Mouse (Mus musculus) cortical plate, adult 2 months (tissue): ENCODE results near the gene Arhgap24.

Experiments used
- CTCF ChIP-seq: fragments of 200-500 bp; IDR thresholded peaks from 2 replicates; pipeline ENCODE4 v1.5.1; 2011; ENCODE audit warnings: mild to moderate bottlenecking, control low read depth, low read length; ENCODE audit not compliant: insufficient read depth; ENCODE audit errors: extremely low read depth
- POLR2A ChIP-seq: fragments of 200-500 bp; IDR thresholded peaks from 2 replicates; pipeline ENCODE4 v1.6.1; 2011; ENCODE audit warnings: mild to moderate bottlenecking, low read length, control low read depth; ENCODE audit not compliant: insufficient read depth; ENCODE audit errors: extremely low read depth

GRCm38 (mm10) chr5:102728531-102728930, 247.3 kb downstream of the Arhgap24 start:
- TF ChIP-seq CTCF (no peak), POLR2A (no peak)
